Mouse (Mus musculus) G1E (cell line): ENCODE measurements around the gene Rmdn3. TPM values are rescaled to one million over a fixed set of nuclear protein-coding genes. Genes with fewer than 3 reads are reported as not detected.

Source experiments
- ATAC-seq: 2 replicates; pipeline ENCODE4 v1.8.0; 2016; ENCODE audit warnings: mild to moderate bottlenecking; ENCODE audit not compliant: insufficient number of reproducible peaks, poor library complexity, low FRiP score, severe bottlenecking; ENCODE audit errors: extremely low read depth
- DNase-seq: peaks from one replicate; pipeline ENCODE4 v3.0.0; 2012; ENCODE audit warnings: low spot score
- H3K27me3 ChIP-seq: 2 replicates; pipeline ENCODE4 v1.6.1; 2012; ENCODE audit warnings: mild to moderate bottlenecking, low read length, inconsistent platforms; ENCODE audit not compliant: insufficient read depth
- H3K36me3 ChIP-seq: replicated peaks from 2 replicates; pipeline ENCODE3; 2012; ENCODE audit warnings: mild to moderate bottlenecking, inconsistent platforms
- H3K4me1 ChIP-seq: 2 replicates; pipeline ENCODE4 v1.6.1; 2012; ENCODE audit warnings: low read depth, low read length, inconsistent platforms, mixed read lengths; ENCODE audit not compliant: insufficient read depth
- H3K4me3 ChIP-seq: 2 replicates; pipeline ENCODE4 v1.5.1; 2012; ENCODE audit warnings: low read depth, mild to moderate bottlenecking, inconsistent platforms, low read length, moderate library complexity, mixed read lengths
- H3K9me3 ChIP-seq: replicated peaks from 2 replicates; pipeline ENCODE4 v1.6.1; 2012; ENCODE audit warnings: inconsistent platforms
- CTCF ChIP-seq: IDR thresholded peaks from 2 replicates; pipeline ENCODE4 v1.5.1; 2012; ENCODE audit warnings: low read depth, low read length, inconsistent platforms, mixed read lengths
- GATA1 ChIP-seq: IDR thresholded peaks from 2 replicates; pipeline ENCODE4 v1.6.1; 2012; ENCODE audit warnings: borderline replicate concordance, low read length, inconsistent platforms, mixed read lengths
- GATA2 ChIP-seq: IDR thresholded peaks from 2 replicates; pipeline ENCODE4 v1.6.1; 2012; ENCODE audit warnings: low read depth, low read length, inconsistent platforms, borderline replicate concordance
- POLR2AphosphoS5 ChIP-seq: IDR thresholded peaks from 2 replicates; pipeline ENCODE4 v1.6.1; 2012; ENCODE audit warnings: low read depth, low read length, inconsistent platforms; ENCODE audit not compliant: insufficient replicate concordance
- TAL1 ChIP-seq: conservative IDR thresholded peaks from 2 replicates; pipeline ENCODE4 v1.6.1; 2012; ENCODE audit warnings: low read depth, low read length, inconsistent platforms, mixed read lengths
- polyA plus RNA-seq: library from polyadenylated mRNA; stranded (reverse); fragments of >175 nt; gene quantifications from 2 replicates; pipeline ENCODE4 v1.2.3, GENCODE M21; 2012
- total RNA-seq, 2 experiments: library from RNA; stranded (forward) in 1 of 2; stranded (reverse) in 1 of 2; fragments of 200-1000 nt in 1 of 2; fragments of >200 nt in 1 of 2; fragmentation: Nextera tagmentation in 1 of 2; gene quantifications; 2 replicates each; pipeline ENCODE4 v1.2.3; 2014 to 2017

The Rmdn3 gene
- total and polyA plus RNA-seq, 3 experiments, result 54.9 to 95.9 (median 77.4) TPM

DNA sequence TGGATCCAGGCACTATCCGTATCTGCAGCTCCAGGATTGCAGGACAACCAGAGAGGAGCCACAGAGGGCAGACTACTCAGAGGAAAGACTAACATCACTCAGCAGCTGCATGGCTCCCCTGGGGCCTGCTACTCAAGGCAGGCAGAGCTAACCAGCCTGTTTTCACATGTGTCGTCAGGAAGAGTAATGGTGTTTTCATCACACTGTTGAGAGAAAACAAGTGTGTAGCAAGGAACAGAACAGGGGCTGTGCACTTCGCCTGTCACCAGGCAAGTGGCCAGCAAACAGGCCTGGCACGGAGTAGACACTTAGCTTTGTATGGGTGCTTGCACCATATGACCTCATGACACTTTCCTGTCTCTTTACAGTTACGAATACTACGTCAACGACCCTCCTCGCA lies 14.7 kb upstream of the Rmdn3 start:
- no peaks in the 10 kb centered on the region for H3K9me3 ChIP-seq
- H3K4me3 ChIP-seq, result no peak overlapping the region
- no peak for DNase-seq
- peaks cover 2% of the 10 kb centered on the region; the same call in 1 of the 2 replicates for H3K27me3 ChIP-seq
- H3K36me3 ChIP-seq, result peaks cover 46% of the 10 kb centered on the region
- TF ChIP-seq GATA1 (no peak), CTCF (no peak), GATA2 (no peak), TAL1 (no peak), POLR2AphosphoS5 (no peak)
- peaks cover 55% of the 10 kb centered on the region for H3K4me1 ChIP-seq
- no peak for ATAC-seq

DNA sequence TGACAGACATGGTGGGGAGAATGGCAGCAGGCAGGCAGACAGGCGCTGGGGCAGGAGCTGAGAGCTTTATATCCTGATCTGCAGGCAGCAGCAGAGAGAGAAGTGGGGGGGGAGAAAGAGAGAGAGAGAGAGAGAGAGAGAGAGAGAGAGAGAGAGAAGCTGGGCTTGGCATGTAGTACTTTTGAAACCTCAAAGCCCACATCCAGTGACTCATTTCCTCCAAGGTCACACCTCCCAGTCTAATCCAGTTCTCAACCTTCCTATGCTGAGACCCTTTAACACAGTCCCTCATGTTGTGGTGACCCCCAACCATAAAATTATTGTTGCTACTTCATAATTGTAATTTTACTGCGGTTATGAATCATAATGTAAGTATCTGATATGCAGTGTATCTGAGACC lies 13.4 kb upstream of the Rmdn3 start:
- no peak for TF ChIP-seq CTCF
- no peak for TF ChIP-seq GATA1
- no peak for TF ChIP-seq TAL1
- no peak for TF ChIP-seq POLR2AphosphoS5
- no peak for TF ChIP-seq GATA2
- Histone ChIP-seq H3K4me1 (peaks cover 65% of the 10 kb centered on the region), H3K4me3 (no peak overlapping the region), H3K36me3 (peaks cover 37% of the 10 kb centered on the region), H3K27me3 (peaks cover 2% of the 10 kb centered on the region; the same call in 1 of the 2 replicates), H3K9me3 (no peaks in the 10 kb centered on the region)
- ATAC-seq (no peak), DNase-seq (no peak)

DNA sequence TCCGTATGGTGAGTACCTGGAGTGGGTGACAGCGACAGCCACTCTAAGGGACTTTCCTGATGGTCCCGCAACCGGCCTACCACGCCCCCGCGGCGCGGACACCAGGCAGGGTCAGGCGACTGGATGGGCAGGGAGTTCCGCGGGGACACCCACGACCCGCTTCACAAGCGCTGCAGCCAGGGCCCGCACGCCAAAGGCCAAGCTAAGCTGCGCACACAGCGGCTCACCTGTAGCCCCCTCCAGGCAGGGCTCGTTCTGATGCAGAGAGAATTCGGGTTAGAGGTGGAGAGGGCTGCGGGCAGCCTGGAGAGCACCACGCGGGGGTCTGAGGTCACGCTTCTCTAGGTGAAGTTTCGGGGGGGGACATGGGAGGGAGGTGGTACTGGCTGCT lies 11.0 kb upstream of the Rmdn3 start:
- Histone ChIP-seq H3K9me3 (no peaks in the 10 kb centered on the region), H3K4me1 (peaks cover 69% of the 10 kb centered on the region), H3K4me3 (peak overlapping the region; percentile 82), H3K27me3 (peaks cover 2% of the 10 kb centered on the region; the same call in 1 of the 2 replicates), H3K36me3 (peaks cover 18% of the 10 kb centered on the region)
- ATAC-seq, result no peak
- TF ChIP-seq CTCF, result no peak
- TF ChIP-seq TAL1, result no peak
- no peak for TF ChIP-seq GATA2
- TF ChIP-seq GATA1, result no peak
- no peak for TF ChIP-seq POLR2AphosphoS5
- DNase-seq, result no peak

DNA sequence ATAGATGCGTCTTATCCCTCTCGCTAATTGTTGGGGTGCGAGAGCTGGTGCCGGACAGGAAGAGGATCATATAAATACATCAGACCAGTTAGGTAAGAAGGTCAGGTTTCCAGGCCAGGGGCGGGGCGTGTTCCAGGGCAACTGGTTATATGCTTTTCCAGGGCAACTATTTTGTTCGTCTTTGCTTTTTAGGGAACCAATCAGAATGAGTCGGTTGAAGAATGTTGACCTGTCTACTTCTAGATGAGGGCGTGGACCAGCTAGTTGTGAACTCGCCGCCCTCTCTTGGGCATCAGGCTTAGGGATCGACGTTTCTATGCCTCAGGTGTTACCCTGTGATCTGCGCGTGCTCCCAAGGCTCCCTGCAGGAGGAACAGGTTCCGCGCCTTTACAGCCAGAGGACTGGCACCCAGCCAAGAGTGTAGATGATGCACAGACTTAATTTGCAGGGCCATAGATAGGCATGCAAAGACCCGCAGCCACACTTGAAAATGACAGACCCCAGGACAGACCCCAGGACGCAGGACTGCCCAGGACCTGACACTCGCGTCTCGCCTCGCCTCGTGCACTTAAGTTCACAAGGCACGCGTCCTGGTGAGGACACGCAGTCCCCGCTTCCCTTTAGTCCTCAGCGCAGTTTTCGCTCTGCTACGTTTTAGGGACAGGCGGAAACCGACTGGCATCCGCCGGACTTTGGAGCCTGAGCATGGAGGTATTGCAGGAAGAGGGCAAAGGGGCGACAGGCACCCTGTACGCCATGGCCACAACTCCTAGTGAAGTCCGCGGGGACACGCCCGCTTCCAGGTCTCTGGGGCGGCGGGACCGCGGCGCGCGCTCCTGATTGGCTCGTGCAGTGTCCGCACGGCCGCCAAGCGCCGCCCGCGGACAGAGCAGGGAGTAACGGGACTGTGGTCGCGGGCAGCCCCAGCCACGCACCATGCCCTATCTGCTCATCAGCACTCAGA lies 10.3 kb upstream of the Rmdn3 start, which contains the start of gene Gchfr:
Gene Gchfr (plus strand): TSS at position 873 of the 965 bp plus-strand sequence.
- H3K36me3 ChIP-seq, result peaks cover 13% of the 10 kb centered on the region
- H3K27me3 ChIP-seq, result peaks cover 2% of the 10 kb centered on the region; the same call in 1 of the 2 replicates
- no peaks in the 10 kb centered on the region for H3K9me3 ChIP-seq
- ATAC-seq, result 0 out of 2 replicates have a peak, but pooled peaks have one; percentile 29
- H3K4me1 ChIP-seq, result peaks cover 67% of the 10 kb centered on the region
- DNase-seq, result peak; percentile 45
- TF ChIP-seq TAL1 (no peak), GATA2 (no peak), GATA1 (no peak), POLR2AphosphoS5 (no peak), CTCF (no peak)
- peak within 1 kb of the TSS; percentile 82 for H3K4me3 ChIP-seq

DNA sequence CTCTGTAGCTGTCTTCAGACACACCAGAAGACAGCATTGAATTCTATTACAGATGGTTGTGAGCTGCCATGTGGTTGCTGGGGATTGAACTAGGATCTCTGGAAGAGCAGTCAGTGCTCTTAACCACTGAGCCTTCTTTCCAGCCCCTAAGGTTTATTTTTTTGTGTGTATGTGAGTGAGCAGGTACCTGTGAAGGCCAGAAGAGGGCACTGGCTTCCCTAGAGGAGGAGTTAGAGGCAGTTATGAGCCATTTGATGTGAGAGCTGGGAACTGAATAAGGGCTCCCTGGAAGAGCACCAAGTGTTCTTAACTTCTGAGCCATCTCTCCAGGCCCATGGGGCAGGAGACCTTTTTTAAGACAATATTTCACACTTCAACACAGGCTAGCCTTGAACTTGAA lies 8.6 kb upstream of the Rmdn3 start:
- TF ChIP-seq POLR2AphosphoS5, result no peak
- TF ChIP-seq GATA2, result no peak
- no peak for TF ChIP-seq CTCF
- TF ChIP-seq TAL1, result no peak
- TF ChIP-seq GATA1, result no peak
- Histone ChIP-seq H3K9me3 (no peaks in the 10 kb centered on the region), H3K36me3 (peaks cover 3% of the 10 kb centered on the region), H3K4me1 (peaks cover 75% of the 10 kb centered on the region), H3K4me3 (no peak overlapping the region), H3K27me3 (peaks cover 2% of the 10 kb centered on the region; the same call in 1 of the 2 replicates)
- ATAC-seq (no peak), DNase-seq (no peak)

DNA sequence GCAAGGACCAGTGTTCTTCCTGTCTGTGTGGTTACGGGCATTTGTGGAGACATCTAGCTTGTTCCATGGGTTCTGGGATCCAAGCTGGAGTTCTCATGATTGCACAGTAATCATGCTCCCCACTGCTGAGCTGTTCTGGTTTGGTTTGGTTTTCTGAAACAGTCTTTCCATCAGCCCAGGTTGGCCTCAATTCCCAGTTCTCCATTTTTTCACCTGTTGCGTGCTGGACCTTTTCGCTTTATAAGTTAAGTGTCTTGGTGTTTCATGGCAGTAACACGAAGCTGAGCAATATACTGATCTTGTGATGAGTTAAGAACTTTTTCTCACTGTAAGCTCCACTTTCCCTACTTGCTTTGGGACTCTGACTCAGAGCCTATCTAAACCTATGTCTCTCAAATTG lies 7.2 kb upstream of the Rmdn3 start:
- ATAC-seq, result no peak
- Histone ChIP-seq H3K9me3 (no peaks in the 10 kb centered on the region), H3K27me3 (no peaks in the 10 kb centered on the region), H3K36me3 (no peaks in the 10 kb centered on the region), H3K4me1 (peaks cover 74% of the 10 kb centered on the region), H3K4me3 (no peak overlapping the region; the same call in 1 of the 2 replicates)
- TF ChIP-seq GATA2 (no peak), POLR2AphosphoS5 (no peak), GATA1 (no peak), CTCF (no peak), TAL1 (no peak)
- DNase-seq, result no peak
